Mouse (Mus musculus): ENCODE results near the gene Gm20403.

DNA sequence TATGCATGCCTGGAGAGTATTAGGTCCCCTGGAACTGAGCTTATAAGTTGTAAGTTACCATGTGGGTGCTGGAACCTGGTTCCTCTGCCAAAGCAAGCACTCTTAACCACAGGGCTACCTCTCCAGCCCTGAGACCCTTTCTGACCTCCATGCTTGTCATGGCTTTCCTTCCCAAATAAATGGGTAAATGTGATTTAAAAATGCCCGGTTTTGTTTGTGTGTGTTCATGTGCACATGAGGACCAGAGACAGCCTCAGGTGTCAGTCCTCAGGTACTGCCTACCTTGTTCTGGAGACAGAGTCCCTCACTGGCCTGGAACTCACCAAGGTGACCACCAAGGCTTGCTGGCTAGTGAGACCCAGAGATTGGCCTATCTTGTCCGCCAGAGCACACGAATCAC is 18.1 kb upstream of the Gm20403 start:
- no peak for TF ChIP-seq CTCF (IDR thresholded peaks at IDR 0.05; ENCODE audit: extremely low read depth, insufficient read depth, low read length)
- TF ChIP-seq POLR2A (IDR thresholded peaks at IDR 0.05; ENCODE audit: extremely low read depth, insufficient read depth, low read length) = no peak
